Mouse (Mus musculus) stomach, postnatal 0 days (tissue): ENCODE measurements around the gene Utf1.

ENCODE experiments used
- CTCF ChIP-seq: IDR thresholded peaks from 2 replicates; pipeline ENCODE4 v1.5.1; 2016; ENCODE audit warnings: antibody characterized with exemption, low read depth, mild to moderate bottlenecking, moderate library complexity
- EP300 ChIP-seq: optimal IDR thresholded peaks from 2 replicates; pipeline ENCODE3; 2016; ENCODE audit warnings: antibody characterized with exemption

DNA sequence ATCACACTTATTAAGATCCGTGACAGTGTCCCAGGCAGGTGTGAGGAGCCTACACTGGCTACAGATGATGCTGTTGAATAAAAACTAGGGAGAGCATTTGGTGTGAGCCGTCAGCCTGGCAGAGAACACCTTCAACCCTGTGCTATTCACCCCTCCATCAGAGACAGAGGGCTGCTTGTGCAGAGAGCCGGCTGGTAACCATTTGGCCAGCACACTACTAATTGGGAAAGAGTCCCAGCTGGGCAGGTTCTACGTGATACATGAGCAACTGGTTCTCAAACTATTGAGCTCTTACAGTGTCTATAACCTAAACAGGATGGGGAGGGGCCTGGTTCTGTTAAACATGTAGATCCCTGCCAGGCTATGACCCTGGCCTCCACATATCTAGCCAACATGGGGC is 25.3 kb upstream of the Utf1 start:
- TF ChIP-seq CTCF (no peak), EP300 (no peak)
